Mouse (Mus musculus) left cerebral cortex, adult 11 months (tissue): ENCODE data around the gene Nrip1.

Experiments
- DNase-seq: peaks from one replicate; pipeline ENCODE4 v3.0.0; 2022; ENCODE audit warnings: low spot score

The Nrip1 gene

GRCm38 (mm10) chr16:76372045-76372940 lies 1.3 kb downstream of the Nrip1 start:
- no peak for DNase-seq

- no peak for DNase-seq
These were observed 2.1 kb downstream of the Nrip1 start for GRCm38 (mm10) chr16:76371614-76371917.

GRCm38 (mm10) chr16:76370716-76371613 lies 2.7 kb downstream of the Nrip1 start:
- no peak for DNase-seq

GRCm38 (mm10) chr16:76370041-76370715 lies 3.4 kb downstream of the Nrip1 start:
- no peak for DNase-seq

GRCm38 (mm10) chr16:76369236-76369635 lies 4.4 kb downstream of the Nrip1 start:
- DNase-seq: no peak

- DNase-seq: no peak
These were observed 6.2 kb downstream of the Nrip1 start for GRCm38 (mm10) chr16:76367261-76367908.

- DNase-seq: no peak
These were observed 7.7 kb downstream of the Nrip1 start for GRCm38 (mm10) chr16:76365790-76366406.

GRCm38 (mm10) chr16:76365237-76365636 lies 8.4 kb downstream of the Nrip1 start:
- no peak for DNase-seq

GRCm38 (mm10) chr16:76363641-76364040 lies 10.0 kb downstream of the Nrip1 start:
- no peak for DNase-seq

- no peak for DNase-seq
These were observed 10.6 kb downstream of the Nrip1 start for GRCm38 (mm10) chr16:76362982-76363381.

- no peak for DNase-seq
These were observed 13.2 kb downstream of the Nrip1 start for GRCm38 (mm10) chr16:76360441-76360840.

GRCm38 (mm10) chr16:76358757-76359156 lies 14.9 kb downstream of the Nrip1 start:
- DNase-seq: no peak

GRCm38 (mm10) chr16:76358128-76358748 lies 15.4 kb downstream of the Nrip1 start:
- DNase-seq: no peak

GRCm38 (mm10) chr16:76357155-76357554 lies 16.5 kb downstream of the Nrip1 start:
- no peak for DNase-seq

- no peak for DNase-seq
These were observed 17.6 kb downstream of the Nrip1 start for GRCm38 (mm10) chr16:76355947-76356550.

- no peak for DNase-seq
These were observed 18.4 kb downstream of the Nrip1 start for GRCm38 (mm10) chr16:76355267-76355666.

GRCm38 (mm10) chr16:76354841-76355240 lies 18.8 kb downstream of the Nrip1 start:
- DNase-seq: no peak

GRCm38 (mm10) chr16:76354289-76354688 lies 19.3 kb downstream of the Nrip1 start:
- DNase-seq: no peak

- no peak for DNase-seq
These were observed 22.7 kb downstream of the Nrip1 start for GRCm38 (mm10) chr16:76350922-76351321.

GRCm38 (mm10) chr16:76349053-76349452 lies 24.6 kb downstream of the Nrip1 start:
- DNase-seq: no peak
